7 mouse cellular contexts compared by ENCODE assay signal in genomic region chr7:37769004-37769403, GRCm38 (mm10). TPM values are rescaled to one million over a fixed set of nuclear protein-coding genes. Genes with fewer than 3 reads are reported as not detected.
A peak's percentile ranks its signal among the peaks of the same experiment; 100 is the strongest.
DNase-seq lines count a peak whose midpoint lies in the region; ATAC-seq and TF ChIP-seq lines count a peak whose summit lies in the region.

No protein-coding gene starts in this region.

- H3K27me3 ChIP-seq in lung, embryonic 16.5 days (ENCODE audit: control insufficient read depth, insufficient read depth, low read depth, low read length) = peaks cover 49% of the 10 kb centered on the region
- H3K27me3 ChIP-seq in heart, embryonic 14.5 days (ENCODE audit: control insufficient read depth, insufficient read depth, low read length) = peaks cover 68% of the 10 kb centered on the region
- H3K27me3 ChIP-seq in liver, embryonic 15.5 days = peaks cover 81% of the 10 kb centered on the region

- H3K9me3 ChIP-seq in lung, embryonic 16.5 days (ENCODE audit: control insufficient read depth, low read length) = no peaks in the 10 kb centered on the region
- H3K9me3 ChIP-seq in heart, embryonic 14.5 days (ENCODE audit: control insufficient read depth, low read length) = no peaks in the 10 kb centered on the region
- no peaks in the 10 kb centered on the region for H3K9me3 ChIP-seq in liver, embryonic 15.5 days (replicated peaks)

- no peak for TF ChIP-seq POLR2A in lung, adult 2 months (IDR thresholded peaks at IDR 0.05; ENCODE audit: borderline replicate concordance, extremely low read depth, low read depth, low read length)

- no peak for ATAC-seq in lung, embryonic 16.5 days (ENCODE audit: low read depth)
- no peak for ATAC-seq in heart, embryonic 14.5 days (ENCODE audit: insufficient number of reproducible peaks, insufficient read depth, low FRiP score, low read depth)
- no peak for ATAC-seq in liver, embryonic 15.5 days (ENCODE audit: insufficient read depth)

- H3K4me1 ChIP-seq in lung, embryonic 16.5 days (replicated peaks; ENCODE audit: control insufficient read depth, insufficient read depth, low read length) = peaks cover 26% of the 10 kb centered on the region
- peaks cover 2% of the 10 kb centered on the region; the same call in 1 of the 2 replicates for H3K4me1 ChIP-seq in lung, adult 2 months (ENCODE audit: control insufficient read depth, insufficient read depth, low read length)
- peaks cover 9 to 12% of the 10 kb centered on the region in 2 experiments for H3K4me1 ChIP-seq in heart, embryonic 14.5 days (ENCODE audit: control insufficient read depth in 2 of 2, insufficient read depth in 2 of 2, low read length in 2 of 2)
- no peaks in the 10 kb centered on the region for H3K4me1 ChIP-seq in liver, embryonic 15.5 days (replicated peaks)

- H3K27ac ChIP-seq in lung, embryonic 16.5 days (ENCODE audit: low read length) = no peak overlapping the region
- H3K27ac ChIP-seq in heart, embryonic 14.5 days (replicated peaks in 1 of 2; ENCODE audit: control insufficient read depth in 1 of 2, insufficient read depth in 1 of 2, low read depth in 2 of 2, low read length in 2 of 2) = no peak overlapping the region
- no peak overlapping the region for H3K27ac ChIP-seq in liver, embryonic 15.5 days (replicated peaks)

- peak overlapping the region; percentile 65 for H3K9ac ChIP-seq in lung, embryonic 16.5 days (ENCODE audit: low read length)
- H3K9ac ChIP-seq in heart, embryonic 14.5 days (ENCODE audit: low read length) = peak overlapping the region; percentile 77
- H3K9ac ChIP-seq in liver, embryonic 15.5 days = no peak overlapping the region

- WGBS in lung, embryonic 16.5 days = 1% methylated on average over 28 of the region's 28 CpGs
- 2% methylated on average over 28 of the region's 28 CpGs for WGBS in lung, adult 2 months
- under 1% methylated on average over 28 of the region's 28 CpGs for WGBS in heart, embryonic 14.5 days
- 1% methylated on average over 28 of the region's 28 CpGs for WGBS in liver, embryonic 15.5 days (ENCODE audit: insufficient replicate concordance)

- peak overlapping the region; percentile 99 for H3K4me2 ChIP-seq in lung, embryonic 16.5 days (ENCODE audit: low read depth, low read length)
- peak overlapping the region; percentile 94 for H3K4me2 ChIP-seq in heart, embryonic 14.5 days (ENCODE audit: low read length)
- peak overlapping the region; percentile 25 for H3K4me2 ChIP-seq in liver, embryonic 15.5 days

- no peaks in the 10 kb centered on the region for H3K36me3 ChIP-seq in lung, embryonic 16.5 days (ENCODE audit: control insufficient read depth, insufficient read depth, low read length)
- no peaks in the 10 kb centered on the region for H3K36me3 ChIP-seq in heart, embryonic 14.5 days (ENCODE audit: control insufficient read depth, insufficient read depth, low read length)
- no peaks in the 10 kb centered on the region for H3K36me3 ChIP-seq in liver, embryonic 15.5 days (replicated peaks)

- no peak for DNase-seq in lung, adult 2 months
- DNase-seq in embryo, embryonic 11 days = peak; percentile 50
- no peak for DNase-seq in yolk sac, embryonic 10.5 days (ENCODE audit: low spot score)
- no peak for DNase-seq in right cerebral cortex, postnatal 10 days (ENCODE audit: low spot score in 2 of 2)

- H3K4me3 ChIP-seq in lung, embryonic 16.5 days (ENCODE audit: low read length) = peak overlapping the region; percentile 59
- no peak overlapping the region for H3K4me3 ChIP-seq in lung, adult 2 months (replicated peaks; ENCODE audit: extremely low read depth, low read depth, low read length)
- H3K4me3 ChIP-seq in heart, embryonic 14.5 days (ENCODE audit: control insufficient read depth in 1 of 2, insufficient read depth in 1 of 2, low read depth in 1 of 2, low read length in 2 of 2) = peak overlapping the region; percentile 65 to 70
- H3K4me3 ChIP-seq in liver, embryonic 15.5 days (replicated peaks) = 0 out of 2 replicates have a peak overlapping the region, but pooled peaks have one; percentile 4

- no peak for TF ChIP-seq CTCF in lung, adult 2 months (IDR thresholded peaks at IDR 0.05; ENCODE audit: insufficient read depth, low read length)

RNA-seq across cellular contexts. Expression of gene Zfp536, which starts 4.4 kb away (rescaled TPM):
- polyA plus RNA-seq in lung, embryonic 16.5 days (2015; fragmentation: Nextera tagmentation; extraction: Ambion mirVana) = 11.0 and 11.4 TPM in 2 replicates
- 0.15 and 0.43 TPM in 2 replicates for polyA plus RNA-seq in lung, adult 2 months (2012; rRNA removed)
- polyA plus RNA-seq in heart, embryonic 14.5 days (2014; fragmentation: Nextera tagmentation; extraction: Ambion mirVana) = 3.9 and 4.7 TPM in 2 replicates
- polyA plus RNA-seq in liver, embryonic 15.5 days (2015; fragmentation: Nextera tagmentation; extraction: Ambion mirVana) = 0.07 TPM in 1 of 2 replicates, not detected in the other

Comparison
In these comparisons a context has a peak if more than half of its experiments do, and no peak if none do; other contexts are left out.
1. H3K4me2 ChIP-seq: peak in every context shown above with its lines; median percentile 99 in lung, embryonic 16.5 days; 94 in heart, embryonic 14.5 days; 25 in liver, embryonic 15.5 days.